Mouse (Mus musculus) ES-E14 (cell line): Measurements from ENCODE around the gene Tmem128. TPM values are rescaled to one million over a fixed set of nuclear protein-coding genes. Genes with fewer than 3 reads are reported as not detected.

Experiments used
- DNase-seq: peaks from one replicate; pipeline ENCODE4 v3.0.0-alpha.2; 2013; ENCODE audit warnings: low read depth, low spot score
- H3K27ac ChIP-seq: 2 replicates; pipeline ENCODE4 v1.5.1; 2012; ENCODE audit warnings: low read depth, mild to moderate bottlenecking, low read length, moderate library complexity, mixed read lengths; ENCODE audit not compliant: poor library complexity, insufficient read depth, severe bottlenecking
- H3K36me3 ChIP-seq: 2 replicates; pipeline ENCODE4 v1.6.1; 2012; ENCODE audit warnings: mild to moderate bottlenecking, low read length, moderate library complexity, mixed read lengths; ENCODE audit not compliant: control insufficient read depth, poor library complexity, insufficient read depth, severe bottlenecking
- H3K4me1 ChIP-seq, 2 experiments: fragments of 150-350 bp in 1 of 2; sonication (generic) in 1 of 2; 2 replicates each; pipeline ENCODE4 v1.6.1; 2012; ENCODE audit warnings: low read length in 2 of 2, mild to moderate bottlenecking in 1 of 2, mixed read lengths in 1 of 2; ENCODE audit not compliant: control insufficient read depth in 2 of 2, insufficient read depth in 2 of 2, poor library complexity in 1 of 2
- H3K4me3 ChIP-seq, 2 experiments: fragments of 150-350 bp in 1 of 2; sonication (generic) in 1 of 2; 2 replicates each; pipeline ENCODE4 v1.5.1; 2012; ENCODE audit warnings: low read length in 2 of 2, low read depth in 1 of 2, mild to moderate bottlenecking in 1 of 2, mixed read lengths in 1 of 2; ENCODE audit not compliant: insufficient read depth in 1 of 2, poor library complexity in 1 of 2, severe bottlenecking in 1 of 2
- H3K9ac ChIP-seq: 2 replicates; pipeline ENCODE4 v1.6.1; 2012; ENCODE audit warnings: low read depth, mild to moderate bottlenecking, low read length, mixed read lengths; ENCODE audit not compliant: poor library complexity, insufficient read depth, severe bottlenecking
- H3K9me3 ChIP-seq: fragments of 150-350 bp; sonication (generic); 2 replicates; pipeline ENCODE4 v1.6.1; 2012; ENCODE audit warnings: low read depth, mild to moderate bottlenecking, low read length; ENCODE audit not compliant: control insufficient read depth, insufficient read depth
- CHD2 ChIP-seq: IDR thresholded peaks from 2 replicates; pipeline ENCODE4 v1.6.1; 2014; ENCODE audit warnings: mild to moderate bottlenecking, low read depth, low read length, inconsistent platforms
- HCFC1 ChIP-seq: IDR thresholded peaks from 2 replicates; pipeline ENCODE4 v1.6.1; 2012; ENCODE audit warnings: low read length, inconsistent platforms, borderline replicate concordance; ENCODE audit not compliant: insufficient read depth
- MAFK ChIP-seq: IDR thresholded peaks from 2 replicates; pipeline ENCODE4 v1.6.1; 2014; ENCODE audit warnings: mild to moderate bottlenecking, low read depth, low read length, inconsistent platforms; ENCODE audit not compliant: insufficient read depth
- ZC3H11A ChIP-seq: IDR thresholded peaks from 2 replicates; pipeline ENCODE4 v1.6.1; 2012; ENCODE audit warnings: low read depth, mild to moderate bottlenecking, inconsistent platforms, low read length, borderline replicate concordance
- ZNF384 ChIP-seq: IDR thresholded peaks from 2 replicates; pipeline ENCODE4 v1.6.1; 2012; ENCODE audit warnings: low read depth, low read length, inconsistent platforms
- in situ Hi-C, 2 experiments: fragments of 600-800 bp; cut with MboI; formaldehyde crosslinking; loops; one replicate each; pipeline ENCODE4 v1.15.1; 2025; ENCODE audit warnings: low sequenced_read_pairs in 2 of 2, inconsistent platforms in 1 of 2; ENCODE audit not compliant: unreplicated experiment in 2 of 2
- total RNA-seq: library from RNA; depleted of rRNA; stranded (reverse); fragments of 300-350 nt; gene quantifications from 2 replicates; pipeline ENCODE4 v1.2.3, GENCODE M21; 2012; rRNA removed

The Tmem128 gene
- 47.7 and 62.5 TPM in 2 replicates for total RNA-seq

DNA sequence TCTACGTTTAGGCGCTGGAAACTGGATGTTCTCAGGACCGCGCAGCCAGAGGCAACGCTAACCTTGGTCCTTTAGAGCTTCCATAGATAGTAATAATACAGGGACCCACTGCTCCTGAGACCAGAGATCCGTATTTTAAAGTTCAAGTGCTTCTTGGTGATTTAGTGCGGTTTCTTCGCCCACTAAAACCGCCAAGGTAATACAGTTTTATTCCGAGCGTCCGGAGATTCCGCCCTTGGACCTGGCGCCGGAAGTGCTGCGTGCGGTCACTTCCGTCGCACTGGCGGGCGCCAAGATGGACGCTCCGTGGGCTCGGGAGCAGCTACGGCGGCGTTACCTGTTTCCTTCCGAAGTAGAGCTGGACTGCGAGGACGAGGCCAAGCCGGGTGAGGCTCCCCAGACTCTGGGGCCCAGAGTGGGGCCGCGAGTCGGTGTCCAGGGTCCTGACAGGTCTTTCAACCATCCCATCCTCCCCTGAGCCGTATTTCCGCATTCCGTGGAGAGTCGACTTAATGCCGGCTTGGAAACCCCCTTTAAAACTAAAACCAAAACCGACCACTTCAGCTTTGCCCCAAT is at the start of gene Tmem128:
Gene Tmem128, plus strand, starts transcription at position 79 of the 576 bp plus-strand sequence.
- DNase-seq = no peak
- in situ Hi-C loops = no loop called here
- H3K9ac ChIP-seq = peak within 1 kb of the TSS; percentile 66
- no peaks in the 10 kb centered on the region for H3K9me3 ChIP-seq
- H3K36me3 ChIP-seq = peaks cover 2% of the 10 kb centered on the region; the same call in 1 of the 2 replicates
- TF ChIP-seq MAFK (no peak), HCFC1 (no peak), ZC3H11A (no peak), CHD2 (no peak), ZNF384 (no peak)
- H3K4me3 ChIP-seq = peak within 1 kb of the TSS; percentile 72 to 75
- H3K27ac ChIP-seq = no peak within 1 kb of the TSS
- H3K4me1 ChIP-seq = 0 out of 4 replicates have a peak, but pooled peaks cover 0 to 2% of the 10 kb centered on the region in 2 experiments

DNA sequence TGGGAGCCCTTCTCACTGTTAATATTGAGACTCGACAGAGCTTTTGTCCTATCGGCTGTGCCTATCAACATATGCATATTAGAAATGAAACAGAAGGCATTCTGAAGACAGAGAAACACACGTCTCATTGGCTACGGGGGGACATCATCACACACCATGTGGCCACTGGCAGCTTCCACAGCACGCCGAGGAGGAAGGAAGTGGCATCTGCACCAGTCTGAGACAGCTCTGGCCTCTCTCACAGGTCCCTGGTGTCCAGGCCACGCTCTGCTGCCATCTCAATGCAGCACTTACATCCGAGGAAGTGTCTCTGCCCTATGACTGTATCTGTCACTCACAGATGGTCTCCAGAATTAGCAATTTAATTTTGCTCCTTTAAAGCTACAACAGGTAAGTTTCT is 48.3 kb upstream of the Tmem128 start:
- no peak overlapping the region for H3K27ac ChIP-seq
- in situ Hi-C loops = no loop called here
- peaks cover 18% of the 10 kb centered on the region; the same call in 1 of the 2 replicates for H3K36me3 ChIP-seq
- no peak overlapping the region for H3K4me3 ChIP-seq
- TF ChIP-seq ZC3H11A (no peak), CHD2 (no peak), ZNF384 (no peak)
- no peaks in the 10 kb centered on the region for H3K9me3 ChIP-seq
- no peak for DNase-seq
- H3K4me1 ChIP-seq = peaks cover 0 to 2% of the 10 kb centered on the region in 2 experiments; a peak in 1 of 4 replicates
- H3K9ac ChIP-seq = no peak overlapping the region

DNA sequence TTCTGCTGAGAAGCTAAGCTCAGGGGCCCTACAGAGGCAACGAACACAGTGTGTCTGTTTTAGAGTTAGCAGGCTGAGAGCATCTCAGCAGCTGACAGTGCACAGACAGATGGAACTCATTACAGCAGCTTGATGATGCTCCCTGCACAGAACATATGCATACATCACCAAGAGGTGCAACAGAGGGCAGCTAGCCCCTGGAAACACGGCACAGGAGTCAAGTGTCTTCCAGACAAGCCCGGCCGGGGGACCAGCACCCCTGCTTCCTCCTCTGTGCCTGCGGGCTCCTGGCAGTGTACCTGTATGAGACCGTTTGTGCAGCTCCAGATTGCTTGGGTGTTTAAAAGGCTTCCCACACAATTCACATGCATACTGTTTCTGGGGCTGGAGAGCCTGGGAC is 47.0 kb upstream of the Tmem128 start:
- H3K9me3 ChIP-seq = no peaks in the 10 kb centered on the region
- no peak overlapping the region for H3K4me3 ChIP-seq
- no peak for DNase-seq
- no peak for TF ChIP-seq MAFK
- in situ Hi-C loops = no loop called here
- peaks cover 0 to 2% of the 10 kb centered on the region in 2 experiments; a peak in 1 of 4 replicates for H3K4me1 ChIP-seq
- H3K27ac ChIP-seq = no peak overlapping the region
- no peak overlapping the region for H3K9ac ChIP-seq
- H3K36me3 ChIP-seq = peaks cover 18% of the 10 kb centered on the region; the same call in 1 of the 2 replicates

DNA sequence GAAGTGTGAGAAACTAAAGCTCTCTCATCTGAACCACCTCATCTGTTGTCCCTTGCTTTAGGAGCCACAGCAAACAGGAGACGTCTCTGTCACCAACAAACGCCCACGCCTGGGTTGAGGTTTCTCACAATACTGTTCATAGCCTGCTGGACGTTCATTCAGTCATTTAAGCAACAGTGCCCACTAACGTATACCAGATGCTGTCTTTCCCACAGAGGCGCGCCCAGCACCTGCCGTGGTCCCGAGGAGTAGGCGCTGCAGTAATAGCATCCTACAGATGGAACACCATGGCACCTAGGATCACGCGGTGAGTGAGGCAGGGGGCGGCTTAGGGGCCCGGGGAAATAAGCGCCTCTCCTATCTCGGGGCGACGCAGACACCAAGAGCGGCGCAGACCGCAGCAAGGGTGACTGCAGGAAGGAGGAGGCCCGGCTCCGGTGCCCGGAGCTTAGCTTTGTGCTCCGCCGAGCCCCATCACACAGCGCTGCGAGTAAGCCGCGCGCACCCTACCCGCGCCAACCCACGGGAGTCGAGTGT is 40.1 kb upstream of the Tmem128 start:
- in situ Hi-C loops = no loop called here
- peak overlapping the region; percentile 99 for H3K9ac ChIP-seq
- no peak overlapping the region for H3K27ac ChIP-seq
- H3K4me3 ChIP-seq = peak overlapping the region; percentile 95 to 97
- H3K36me3 ChIP-seq = peaks cover 12% of the 10 kb centered on the region; the same call in 1 of the 2 replicates
- TF ChIP-seq HCFC1 (no peak), ZC3H11A (no peak), MAFK (no peak), CHD2 (no peak), ZNF384 (no peak)
- H3K4me1 ChIP-seq = peaks cover 0 to 2% of the 10 kb centered on the region in 2 experiments; a peak in 3 of 4 replicates
- H3K9me3 ChIP-seq = no peaks in the 10 kb centered on the region
- DNase-seq = peak; percentile 13

DNA sequence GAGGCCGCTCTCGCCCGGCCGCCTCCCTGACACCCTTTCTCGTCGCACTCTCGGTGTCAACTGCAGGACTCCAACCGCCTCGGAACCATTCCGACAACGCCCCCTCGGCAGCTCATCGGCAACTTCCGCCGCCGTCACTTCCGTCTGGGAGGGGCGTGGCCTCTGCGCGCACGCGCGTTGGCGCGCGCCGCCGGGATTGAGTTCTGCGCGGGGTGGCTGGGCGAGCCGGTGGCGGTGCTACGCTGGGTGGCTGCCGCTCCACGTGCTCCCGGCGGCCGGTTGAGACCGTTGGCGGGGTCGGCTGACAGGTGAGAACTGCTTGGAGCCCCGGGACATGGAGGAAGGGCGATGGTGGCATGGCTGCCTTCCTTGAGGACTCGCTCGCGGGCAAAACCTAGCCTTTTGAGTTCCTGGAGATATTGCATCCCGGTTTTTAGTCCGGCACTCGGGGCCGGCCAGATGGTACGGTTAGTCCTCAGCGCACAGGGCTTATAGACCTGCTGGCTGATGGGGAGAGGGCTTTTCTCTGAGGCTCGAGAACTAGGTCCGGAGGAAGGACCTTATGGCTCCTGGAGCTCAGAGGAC is 39.6 kb upstream of the Tmem128 start, which contains the start of the genes Zbtb49 and Lyar:
Gene Zbtb49, minus strand, starts transcription at position 130 of the 585 bp plus-strand sequence.
Gene Lyar, plus strand, starts transcription at position 143 of the 585 bp plus-strand sequence.
- Histone ChIP-seq H3K9ac (peak within 1 kb of the TSS; percentile 99), H3K27ac (peak within 1 kb of the TSS; percentile 63; the same call in 1 of the 2 replicates), H3K4me3 (peak within 1 kb of the TSS; percentile 95 to 97), H3K36me3 (peaks cover 15% of the 10 kb centered on the region; the same call in 1 of the 2 replicates), H3K9me3 (no peaks in the 10 kb centered on the region), H3K4me1 (peaks cover 0 to 2% of the 10 kb centered on the region in 2 experiments; a peak in 3 of 4 replicates)
- TF ChIP-seq HCFC1 = peak; percentile 74; the same call in 1 of the 2 replicates
- TF ChIP-seq MAFK = no peak
- no peak for TF ChIP-seq ZNF384
- in situ Hi-C loops = no loop called here
- DNase-seq = peak; percentile 74
